Mouse (Mus musculus) thymus, adult 2 months (tissue): ENCODE measurements around the gene Slc12a5.

ENCODE experiments used
- CTCF ChIP-seq: fragments of 200-500 bp; IDR thresholded peaks from 2 replicates; pipeline ENCODE4 v1.5.1; 2012; ENCODE audit warnings: mild to moderate bottlenecking, control low read depth, low read length, moderate library complexity, borderline replicate concordance; ENCODE audit not compliant: control insufficient read depth, poor library complexity, insufficient read depth; ENCODE audit errors: extremely low read depth
- POLR2A ChIP-seq: fragments of 200-500 bp; IDR thresholded peaks from 2 replicates; pipeline ENCODE4 v1.6.1; 2012; ENCODE audit warnings: mild to moderate bottlenecking, low read length, control low read depth, moderate library complexity; ENCODE audit not compliant: control insufficient read depth, poor library complexity, insufficient read depth; ENCODE audit errors: extremely low read depth

GRCm38 (mm10) chr2:164921984-164922383, 38.6 kb upstream of the Slc12a5 start:
- TF ChIP-seq POLR2A (no peak), CTCF (no peak)
